ENCODE assay signal across 19 mouse cellular contexts in genomic region chr7:68172776-68173175, GRCm38 (mm10).
DNase-seq lines count a peak whose midpoint lies in the region; ATAC-seq and TF ChIP-seq lines count a peak whose summit lies in the region.
"Had no signal": no experiment of that assay in that cellular context is flagged by ENCODE, and none has a peak within 500 bp of the region (broad histone marks: within the 10 kb centered on the region; RNA-seq: fewer than 3 reads in every experiment).

No protein-coding gene starts in this region.

- no peaks in the 10 kb centered on the region for H3K9me3 ChIP-seq in hindbrain, postnatal 0 days (ENCODE audit: low read length)
- no peaks in the 10 kb centered on the region for H3K9me3 ChIP-seq in hindbrain, embryonic 10.5 days
- H3K9me3 ChIP-seq: neural tube, embryonic 15.5 days had no signal

- H3K4me2 ChIP-seq in hindbrain, postnatal 0 days (ENCODE audit: low read depth, low read length), result no peak overlapping the region
- H3K4me2 ChIP-seq: heart, embryonic 11.5 days; neural tube, embryonic 15.5 days had no signal

- no peak for TF ChIP-seq CTCF in hindbrain, postnatal 0 days (IDR thresholded peaks at IDR 0.05; ENCODE audit: low read depth)

- no peak overlapping the region for H3K27ac ChIP-seq in hindbrain, postnatal 0 days
- no peak overlapping the region for H3K27ac ChIP-seq in hindbrain, embryonic 10.5 days
- H3K27ac ChIP-seq: neural tube, embryonic 15.5 days had no signal

- ATAC-seq in hindbrain, postnatal 0 days, result peak; percentile 32; the same call in 1 of the 2 replicates
- ATAC-seq: activated CD4-positive, CD25-positive, alpha-beta regulatory T cell, adult 4 months; liver, postnatal 0 days; Patski had no signal

- H3K4me1 ChIP-seq in hindbrain, postnatal 0 days (ENCODE audit: insufficient read depth, low read length), result 0 out of 2 replicates have a peak, but pooled peaks cover 4% of the 10 kb centered on the region
- no peaks in the 10 kb centered on the region for H3K4me1 ChIP-seq in hindbrain, embryonic 10.5 days (replicated peaks)

- no peaks in the 10 kb centered on the region; the same call in 1 of the 2 replicates for H3K36me3 ChIP-seq in hindbrain, postnatal 0 days (ENCODE audit: insufficient read depth, low read length)
- H3K36me3 ChIP-seq in hindbrain, embryonic 10.5 days, result peaks cover 83% of the 10 kb centered on the region

- H3K9ac ChIP-seq in hindbrain, postnatal 0 days (replicated peaks; ENCODE audit: low read length), result no peak overlapping the region
- H3K9ac ChIP-seq: liver, postnatal 0 days; neural tube, embryonic 15.5 days had no signal

- 53% methylated on average over 7 of the region's 7 CpGs for WGBS in hindbrain, postnatal 0 days
- 91% methylated on average over 7 of the region's 7 CpGs for WGBS in hindbrain, embryonic 10.5 days

- DNase-seq in hindbrain, postnatal 0 days (ENCODE audit: low spot score), result peak; percentile 65
- no peak for DNase-seq in hindbrain, embryonic 10.5 days (ENCODE audit: low spot score)
- peak; percentile 58 for DNase-seq in brain, adult 2 months (ENCODE audit: low read depth, low spot score)
- peak; percentile 28 for DNase-seq in cerebellum, adult 11-12 months
- peak; percentile 41 to 49 for DNase-seq in cerebellum, postnatal 25 days
- no peak for DNase-seq in thymus, postnatal 25 days
- no peak for DNase-seq in spleen, adult 12 weeks (ENCODE audit: low spot score)
- DNase-seq: adrenal gland, postnatal 36 days; gastrocnemius, postnatal 10 days; heart, postnatal 14 days; kidney, adult 8-10 months; kidney, postnatal 25 days; liver; liver, postnatal 0 days; right cerebral cortex, adult 18-20 months had no signal

- no peak overlapping the region for H3K4me3 ChIP-seq in hindbrain, postnatal 0 days (ENCODE audit: low read length)
- H3K4me3 ChIP-seq in hindbrain, embryonic 10.5 days, result no peak overlapping the region
- H3K4me3 ChIP-seq: neural tube, embryonic 15.5 days had no signal

- H3K27me3 ChIP-seq in hindbrain, postnatal 0 days (ENCODE audit: insufficient read depth, low read length), result no peaks in the 10 kb centered on the region
- no peaks in the 10 kb centered on the region for H3K27me3 ChIP-seq in hindbrain, embryonic 10.5 days (ENCODE audit: insufficient read depth, poor library complexity, severe bottlenecking)
- H3K27me3 ChIP-seq: neural tube, embryonic 15.5 days; Patski had no signal

Comparison
In these comparisons a context has a peak if more than half of its experiments do, and no peak if none do; other contexts are left out.
1. DNase-seq: peak in hindbrain, postnatal 0 days (single experiment), brain, adult 2 months (single experiment), cerebellum, adult 11-12 months (single experiment) and cerebellum, postnatal 25 days (2 of 2); none in hindbrain, embryonic 10.5 days (single experiment), thymus, postnatal 25 days (single experiment) and spleen, adult 12 weeks (single experiment).